Mouse (Mus musculus) adrenal gland, postnatal 14 days (tissue): ENCODE measurements around the gene Ror2. TPM values are rescaled to one million over a fixed set of nuclear protein-coding genes. Genes with fewer than 3 reads are reported as not detected.
A peak's percentile ranks its signal among the peaks of the same experiment; 100 is the strongest.

ENCODE experiments used
- DNase-seq: peaks from one replicate; pipeline ENCODE4 v3.0.0; 2021; ENCODE audit warnings: mixed read lengths
- total RNA-seq: library from RNA; stranded (reverse); gene quantifications from 2 replicates; pipeline ENCODE4 v1.2.3, GENCODE M21; 2021

Ror2 gene
- total RNA-seq, 1 experiment from 2014 or later: 6.7 TPM

DNA sequence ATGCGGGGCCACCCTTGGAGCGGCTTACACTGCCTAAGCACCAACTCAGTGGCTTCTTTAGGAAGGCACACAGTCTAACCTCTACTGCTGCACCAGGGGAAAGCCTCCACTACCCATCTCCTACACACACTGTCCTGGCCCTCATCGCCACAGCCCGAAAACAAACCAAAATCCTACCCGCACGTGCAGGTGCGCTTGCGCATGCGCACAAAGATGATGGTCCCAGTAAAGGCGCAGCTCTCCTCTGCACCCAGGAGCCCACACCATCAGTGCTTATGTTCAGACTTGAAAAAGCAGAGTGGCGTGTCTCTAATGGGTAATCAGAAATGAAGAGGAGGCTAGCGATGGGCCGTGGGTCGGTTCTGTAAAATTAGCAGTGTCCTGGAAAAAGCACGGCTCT lies 91.6 kb downstream of the Ror2 start:
- no peak for DNase-seq

DNA sequence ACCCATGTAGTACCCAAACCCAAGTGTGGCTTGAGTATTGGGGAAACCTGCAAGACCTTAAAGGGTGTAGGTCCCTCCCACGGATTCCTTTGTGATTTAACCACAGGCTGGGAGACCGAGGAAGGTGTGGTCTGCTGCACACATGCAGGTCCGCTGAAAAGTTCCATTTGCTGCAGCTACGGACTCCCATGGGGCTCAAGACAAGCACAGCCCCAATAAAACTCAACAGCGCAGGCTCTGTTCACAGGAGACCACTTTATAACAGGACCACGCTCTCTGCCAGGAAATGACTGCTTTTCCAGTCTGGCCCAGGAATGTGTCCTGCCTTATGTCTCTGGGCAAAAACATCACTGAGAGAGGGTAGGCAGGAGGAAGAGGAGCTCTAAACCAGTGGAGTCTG lies 92.2 kb downstream of the Ror2 start:
- no peak for DNase-seq

DNA sequence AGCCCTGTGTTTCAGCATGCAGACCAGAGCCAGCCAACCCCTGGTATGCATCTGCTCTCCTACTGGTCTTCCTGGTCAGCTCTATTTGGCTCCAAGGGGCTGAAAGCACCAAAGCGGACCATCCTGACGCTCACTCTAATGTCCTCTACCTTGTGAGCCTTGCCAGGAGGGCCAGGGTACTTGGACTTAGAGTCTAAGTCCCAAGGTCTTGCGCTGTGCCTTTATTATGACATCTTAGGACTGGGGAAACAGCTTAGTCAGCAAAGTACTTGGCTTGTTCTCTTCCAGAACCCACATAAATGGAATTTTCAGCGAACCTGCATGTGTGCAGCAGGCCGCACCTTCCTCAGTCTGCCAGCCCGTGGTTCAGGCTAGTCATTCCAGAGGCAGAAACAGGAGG lies 93.6 kb downstream of the Ror2 start:
- DNase-seq: no peak

DNA sequence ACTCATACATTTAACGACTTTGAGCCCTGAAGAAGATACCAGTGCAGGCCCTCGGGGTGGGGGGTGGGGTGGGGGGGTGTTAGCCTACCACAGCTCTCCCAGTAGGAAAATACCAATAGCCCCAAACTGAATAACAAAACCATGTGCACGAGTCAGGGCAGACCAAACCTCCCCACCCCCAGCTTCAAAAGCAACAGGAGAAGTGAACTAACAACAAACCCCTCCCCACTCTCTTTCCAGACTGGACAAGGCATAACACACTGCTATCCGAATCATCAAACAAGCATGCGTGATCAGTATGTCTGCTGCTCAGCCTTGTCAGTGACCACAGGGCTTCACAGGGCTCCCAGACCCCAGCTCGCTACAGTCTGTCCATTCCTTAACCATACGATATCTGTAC lies 94.3 kb downstream of the Ror2 start:
- DNase-seq: no peak

DNA sequence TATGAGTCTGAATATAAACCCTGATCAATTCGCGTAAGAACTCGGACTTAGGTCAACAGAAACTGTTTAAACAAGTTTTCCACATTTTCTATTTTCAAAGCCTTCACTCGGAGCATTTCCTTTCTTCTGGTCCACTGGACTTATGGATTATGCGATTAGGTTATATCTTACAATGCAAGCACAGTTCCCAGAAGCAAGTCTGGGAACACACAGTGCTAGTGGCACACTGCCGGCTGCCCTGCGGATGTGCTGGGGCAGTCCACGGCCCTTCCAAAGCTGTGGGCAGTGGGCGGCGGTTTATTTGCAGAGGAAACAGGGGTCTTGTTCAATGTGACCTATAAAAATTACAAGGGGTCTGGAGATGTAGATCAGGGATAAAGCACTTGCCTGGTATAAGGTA lies 97.0 kb downstream of the Ror2 start:
- DNase-seq: no peak

DNA sequence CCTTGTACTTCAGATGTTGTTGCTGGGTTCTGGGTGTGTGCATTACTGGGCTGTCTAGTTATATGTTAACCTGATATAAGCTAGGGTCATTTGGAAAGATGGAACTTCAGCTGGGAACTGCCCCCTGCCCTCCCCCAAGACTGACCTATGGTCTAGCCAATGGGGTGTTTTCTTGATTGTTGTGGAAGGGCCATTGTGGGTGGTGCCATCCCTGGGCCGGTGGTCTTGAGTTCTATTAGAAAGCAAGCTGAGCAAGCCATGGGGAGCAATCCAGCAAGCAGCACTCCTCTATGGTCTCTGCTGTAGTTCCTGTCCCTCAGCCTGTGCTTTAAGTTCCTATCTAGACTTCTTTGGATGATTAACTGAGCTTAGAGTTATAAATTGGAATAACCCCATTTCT lies 101.1 kb downstream of the Ror2 start:
- DNase-seq: no peak

DNA sequence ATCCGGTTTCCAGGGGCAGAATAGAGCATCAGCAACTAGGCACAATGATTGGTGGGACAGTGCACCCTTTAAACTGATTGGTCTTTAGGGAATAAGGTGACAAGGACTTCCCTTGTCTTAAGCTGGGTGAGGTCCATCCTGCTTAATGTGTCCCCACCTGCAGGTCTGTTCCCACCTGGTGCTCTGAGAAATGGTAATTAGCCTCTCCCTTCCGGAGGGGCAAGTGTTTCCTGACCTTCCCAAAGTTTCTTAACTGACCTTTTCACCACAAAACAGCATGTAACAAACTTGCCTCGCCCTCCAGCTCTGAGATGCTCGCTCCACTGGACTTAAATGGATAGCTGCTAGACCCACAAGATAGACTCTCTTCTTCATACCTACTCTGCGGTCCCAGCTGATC lies 101.8 kb downstream of the Ror2 start:
- no peak for DNase-seq

DNA sequence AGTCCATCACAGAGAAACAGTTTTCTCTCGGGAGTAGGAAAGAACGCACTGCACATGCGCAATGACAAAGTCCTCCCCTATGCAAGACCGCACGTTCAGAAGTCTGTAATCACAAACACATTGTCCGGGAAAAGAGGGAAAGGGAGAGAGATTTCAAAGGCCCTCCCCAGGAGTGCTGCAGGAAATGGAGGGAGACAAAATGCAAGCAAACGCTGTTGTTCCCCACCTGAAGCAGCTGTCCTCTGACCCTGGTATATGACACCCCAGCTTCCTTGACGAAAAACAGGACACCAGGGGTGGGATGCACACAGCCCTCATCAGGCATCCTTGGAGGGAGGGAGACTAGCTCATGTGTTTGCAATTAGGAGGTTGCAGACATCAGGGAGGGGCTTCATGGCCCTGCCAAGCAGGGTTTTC lies 102.8 kb downstream of the Ror2 start:
- no peak for DNase-seq

DNA sequence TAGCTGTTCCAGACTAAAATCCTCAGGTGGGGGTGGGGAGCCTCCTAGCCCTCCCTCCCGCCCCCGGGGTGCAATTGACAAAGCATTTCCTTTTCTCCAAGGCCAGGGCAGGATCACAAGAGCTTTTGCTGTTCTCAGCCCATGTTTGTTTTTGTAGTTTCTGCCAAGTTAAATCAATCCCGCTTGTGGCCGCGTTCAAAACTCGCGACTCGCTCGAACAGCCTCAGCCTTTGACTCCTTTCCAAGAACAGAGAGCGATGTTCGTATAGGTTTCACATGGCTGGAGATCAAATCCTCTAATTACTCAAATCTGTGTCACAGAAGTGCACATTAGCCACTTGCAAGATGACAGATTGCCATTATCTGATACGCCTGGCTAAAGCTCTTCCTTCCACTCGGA lies 107.3 kb downstream of the Ror2 start:
- peak; percentile 46 for DNase-seq

DNA sequence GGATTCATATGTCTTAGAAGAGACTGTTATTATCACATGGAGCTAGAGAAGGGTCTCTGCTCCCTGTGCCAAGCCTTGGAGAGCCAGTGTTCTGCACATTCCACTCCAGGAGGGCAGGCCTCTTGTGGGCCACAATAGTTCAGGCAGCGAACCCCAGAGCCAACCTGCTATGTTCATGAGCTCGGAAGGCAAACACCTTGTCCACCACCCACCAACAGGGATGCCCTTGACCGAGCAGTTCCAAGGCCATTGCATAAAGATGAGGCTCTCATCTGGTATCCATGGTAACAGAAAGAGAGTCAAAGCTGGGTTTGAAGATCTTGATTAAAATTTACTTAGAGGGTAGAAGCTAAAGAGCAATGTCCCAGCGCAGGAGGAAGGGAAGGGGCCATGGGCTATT lies 107.8 kb downstream of the Ror2 start:
- DNase-seq: no peak

DNA sequence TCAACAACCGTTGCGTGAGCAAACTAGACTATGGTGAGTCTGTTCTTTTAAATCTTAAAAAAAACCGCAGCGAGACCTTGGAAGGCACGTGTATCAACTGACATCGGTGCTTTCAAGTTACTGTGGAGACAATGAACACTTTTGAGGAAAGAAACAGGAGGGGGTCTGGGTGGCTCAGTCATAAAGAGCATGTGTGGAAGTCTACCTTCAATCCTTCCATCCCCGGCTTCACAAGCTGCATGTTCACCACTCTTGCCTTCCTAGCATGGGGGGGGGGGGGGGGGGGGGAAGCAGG lies 108.6 kb downstream of the Ror2 start:
- DNase-seq: no peak

DNA sequence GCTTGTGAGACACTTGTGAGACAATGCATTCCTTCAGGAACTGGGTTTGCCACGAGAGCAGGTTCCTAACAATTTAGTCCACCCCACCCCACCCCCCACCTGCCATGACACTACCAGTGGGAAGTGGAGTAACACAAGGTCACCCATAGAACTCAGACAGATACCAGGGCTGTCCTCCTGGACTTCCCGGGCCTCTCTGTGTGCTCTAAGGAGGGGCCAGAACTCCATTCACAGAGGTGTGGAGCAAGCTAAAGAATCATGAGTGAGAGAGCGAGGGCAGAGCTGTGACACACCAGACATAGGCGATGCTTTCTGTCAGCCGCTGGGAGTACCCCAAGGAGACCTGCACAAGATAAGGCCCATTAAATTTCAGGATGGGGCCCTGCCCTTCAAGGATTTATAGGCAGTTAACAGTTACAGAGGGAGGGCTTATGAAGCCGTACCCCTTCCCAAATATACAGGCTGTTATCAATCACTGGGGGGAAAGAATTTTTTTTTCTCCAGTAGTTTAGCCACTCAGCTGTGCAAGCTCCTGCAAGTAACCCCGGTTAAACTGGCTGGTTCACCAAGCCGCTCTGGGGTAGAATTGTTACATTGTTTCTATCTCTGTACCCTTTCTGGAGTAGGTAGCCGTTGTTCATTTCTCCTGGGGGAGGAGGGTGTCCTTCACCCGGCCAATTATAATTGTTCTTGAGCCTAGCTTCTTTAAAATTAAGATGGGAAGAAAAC lies 109.1 kb downstream of the Ror2 start:
- no peak for DNase-seq

DNA sequence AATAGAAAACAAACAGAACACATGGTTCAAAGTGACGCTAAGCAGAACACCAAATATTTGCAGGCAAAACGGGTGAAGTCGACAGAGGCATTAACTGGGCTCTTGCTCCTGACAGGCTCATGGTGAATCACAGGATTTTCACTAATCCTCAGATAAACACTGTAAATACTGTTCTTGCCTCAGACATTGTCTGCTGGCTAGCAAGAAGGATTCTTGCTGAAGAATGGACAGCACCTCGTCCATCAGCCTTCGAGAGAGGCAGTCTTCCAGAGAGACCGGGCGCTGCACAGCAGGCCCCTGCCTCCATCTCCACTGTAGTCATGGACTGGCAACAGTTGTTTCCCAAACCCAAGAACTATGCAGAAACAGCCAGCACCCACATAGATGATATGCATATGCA lies 110.9 kb downstream of the Ror2 start:
- DNase-seq: no peak

DNA sequence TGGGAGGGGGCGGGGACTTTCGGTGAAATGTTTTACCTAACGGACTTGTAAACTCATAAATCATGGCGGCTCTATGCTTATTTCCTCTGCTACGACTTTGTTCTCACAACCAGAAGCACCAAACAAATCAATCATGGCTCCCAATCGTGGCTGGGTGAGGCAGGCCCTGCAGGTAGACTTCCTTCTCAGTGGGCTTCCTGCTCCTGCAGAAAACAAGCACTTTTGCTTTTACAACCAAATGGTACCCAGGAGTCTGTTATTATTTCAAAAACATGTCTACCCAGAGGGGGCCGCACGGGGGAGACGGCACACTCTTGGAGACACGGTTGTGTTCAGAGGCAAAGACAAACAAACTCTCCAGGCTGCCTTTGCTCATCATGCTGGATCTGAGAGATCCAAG lies 122.3 kb downstream of the Ror2 start:
- DNase-seq: no peak

DNA sequence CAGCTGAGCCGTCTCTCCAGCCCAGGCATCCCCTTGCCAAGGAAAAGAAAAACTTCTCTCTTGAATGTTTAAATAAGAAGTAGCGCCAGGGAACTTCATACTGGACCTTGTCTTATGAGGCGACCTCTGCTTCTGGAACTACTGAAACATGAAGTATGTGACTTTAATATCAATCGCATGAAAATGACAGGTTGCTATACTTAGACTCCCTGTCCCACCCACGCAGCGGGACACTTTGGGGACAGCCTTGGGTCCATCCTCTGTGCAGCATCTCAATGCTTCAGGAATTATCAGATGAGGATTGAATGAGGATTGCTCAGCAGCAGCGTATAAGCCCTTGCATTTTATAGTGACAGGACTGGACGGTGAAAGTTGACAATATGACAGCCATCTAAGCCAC lies 122.9 kb downstream of the Ror2 start:
- DNase-seq: no peak

DNA sequence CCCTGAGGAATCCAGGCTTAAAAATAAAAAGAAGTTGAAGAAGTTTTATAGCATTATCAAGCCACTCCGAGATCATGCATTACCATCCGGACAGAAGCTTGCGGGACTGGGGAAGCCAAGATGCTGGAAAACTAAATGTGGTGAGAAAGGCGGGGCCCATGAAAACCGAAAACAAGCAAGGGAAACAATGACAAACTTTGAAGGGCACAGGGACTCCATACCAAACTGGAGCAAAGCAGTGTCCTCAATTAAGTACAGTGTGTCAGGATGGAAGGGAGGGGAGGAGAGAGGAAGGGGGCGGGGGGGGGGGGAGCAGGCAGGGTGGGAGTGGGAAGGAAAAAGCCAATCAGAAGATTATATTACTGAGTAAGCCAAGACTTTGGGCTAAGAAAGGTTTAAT lies 126.4 kb downstream of the Ror2 start:
- DNase-seq: no peak

DNA sequence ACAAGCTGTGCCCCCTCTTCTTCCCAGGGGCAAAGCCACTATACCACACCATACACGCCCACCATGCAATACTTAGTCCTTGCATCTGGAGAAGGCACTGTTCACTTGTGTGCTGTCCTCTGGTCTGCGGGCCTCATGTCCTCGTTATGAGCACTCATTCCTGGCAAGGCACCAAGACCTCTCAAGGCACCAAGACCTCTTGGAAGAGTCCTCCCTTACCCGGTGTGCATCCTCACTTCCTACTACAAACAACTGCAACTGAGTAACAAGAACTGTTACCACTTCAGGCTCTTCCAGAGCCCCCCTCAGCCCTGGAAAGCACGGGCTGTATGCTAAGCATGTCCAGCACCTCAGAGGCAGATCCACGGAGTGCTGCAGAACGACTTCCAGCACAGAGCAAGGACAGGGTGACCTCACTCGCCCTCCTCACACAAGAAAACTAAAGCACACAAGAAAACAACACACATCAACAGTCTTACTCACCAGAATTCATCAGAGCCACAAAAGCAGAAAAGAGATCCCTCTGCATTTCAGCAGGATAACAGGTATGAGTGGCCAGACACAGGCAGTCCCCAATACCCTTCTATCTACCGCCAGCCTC lies 127.4 kb downstream of the Ror2 start:
- peak; percentile 58 for DNase-seq

DNA sequence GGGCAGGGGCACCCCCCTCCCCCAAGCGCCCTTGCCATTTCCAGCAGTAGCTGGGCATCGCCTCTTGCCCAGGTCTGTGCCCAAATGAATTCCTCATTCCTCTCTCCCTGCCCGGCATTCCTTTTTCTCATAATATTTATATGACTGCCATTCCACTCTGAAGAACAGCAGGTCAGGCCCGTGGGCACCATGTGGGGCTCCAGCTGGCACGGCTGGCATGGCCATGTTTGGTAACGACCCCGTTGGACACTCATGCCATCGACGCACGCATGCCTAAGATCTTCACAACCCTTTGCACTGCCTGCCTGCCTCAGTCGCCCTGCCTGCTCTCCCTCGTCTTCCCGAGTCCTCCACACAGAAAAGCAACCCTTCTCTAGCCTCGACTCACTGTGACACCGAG lies 129.0 kb downstream of the Ror2 start:
- no peak for DNase-seq

DNA sequence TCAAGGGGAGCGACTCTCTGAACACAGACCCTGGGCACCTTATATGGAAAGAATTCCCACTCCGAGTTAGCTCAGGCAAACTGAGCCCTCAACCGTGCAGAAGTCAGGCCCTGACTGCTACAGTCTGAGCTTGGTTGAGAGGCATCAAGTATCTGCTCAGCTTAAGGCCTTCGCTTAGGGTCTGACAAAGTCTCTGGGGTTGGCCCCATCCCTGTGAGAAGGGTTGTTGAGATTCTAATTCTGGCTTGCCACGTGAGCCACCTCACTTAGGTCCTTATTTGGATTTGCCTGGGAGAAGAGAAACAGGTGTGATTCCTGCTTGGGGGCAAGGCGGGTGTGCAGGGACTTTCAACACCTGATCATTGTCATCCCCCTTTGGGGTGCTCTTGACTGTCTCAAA lies 129.6 kb downstream of the Ror2 start:
- no peak for DNase-seq

DNA sequence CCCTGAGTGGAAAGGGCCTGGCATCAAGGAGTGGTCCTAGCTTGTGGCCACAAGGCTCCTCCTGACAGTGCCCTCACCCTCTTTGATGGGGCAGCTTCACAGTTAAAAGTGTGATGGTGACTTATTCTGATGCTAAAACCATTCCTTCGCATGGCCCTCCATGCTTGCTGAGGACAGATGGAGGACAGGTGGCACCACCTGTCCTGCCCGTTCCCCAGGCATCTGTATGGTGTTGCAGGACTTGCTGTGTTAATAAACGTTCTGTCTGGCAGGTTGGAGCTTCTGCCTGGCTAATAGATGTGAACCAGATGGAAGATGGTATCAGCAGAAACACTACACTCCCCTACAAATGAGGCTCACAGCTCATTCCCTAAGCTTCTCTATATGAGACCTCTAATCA lies 140.4 kb downstream of the Ror2 start:
- DNase-seq: no peak

DNA sequence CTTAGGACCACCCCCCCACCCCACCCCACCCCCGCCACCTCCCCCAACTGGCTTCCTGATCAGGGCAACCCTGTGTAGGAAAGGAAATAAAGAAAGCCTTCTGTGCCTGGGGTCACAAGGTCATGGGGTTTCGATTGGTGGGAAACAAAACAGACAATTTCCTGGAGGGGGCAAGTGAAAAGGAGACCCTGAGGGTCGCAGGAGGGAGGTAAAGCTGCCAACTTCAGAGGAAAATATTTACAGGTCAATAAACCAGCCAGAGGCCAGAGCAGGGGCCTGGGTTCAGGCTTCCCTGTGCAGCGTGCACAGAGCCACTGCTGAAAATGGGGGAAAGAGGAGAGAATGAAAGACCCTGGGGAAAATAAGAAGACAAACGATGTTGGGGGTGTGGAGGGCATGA lies 142.8 kb downstream of the Ror2 start:
- DNase-seq: no peak

DNA sequence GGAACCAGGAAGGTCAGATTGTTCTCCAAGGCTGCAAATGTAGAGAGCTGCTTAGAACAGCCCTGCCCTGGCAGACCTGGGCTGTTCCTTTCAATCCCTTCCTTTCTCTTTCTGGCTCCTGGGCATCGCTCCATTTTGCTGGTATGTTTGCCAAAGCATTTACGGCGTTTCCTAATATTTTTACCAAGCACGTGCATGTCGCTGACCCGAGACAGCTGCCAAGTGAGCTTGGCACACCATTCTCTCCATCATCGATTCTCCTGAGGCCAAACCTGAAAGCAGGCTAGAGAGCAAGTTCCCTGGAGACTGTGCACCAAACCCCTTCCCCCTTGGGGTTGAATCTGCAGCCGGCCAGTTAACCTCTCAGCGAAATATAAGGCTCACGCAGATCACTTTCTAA lies 143.7 kb downstream of the Ror2 start:
- peak; percentile 67 for DNase-seq

DNA sequence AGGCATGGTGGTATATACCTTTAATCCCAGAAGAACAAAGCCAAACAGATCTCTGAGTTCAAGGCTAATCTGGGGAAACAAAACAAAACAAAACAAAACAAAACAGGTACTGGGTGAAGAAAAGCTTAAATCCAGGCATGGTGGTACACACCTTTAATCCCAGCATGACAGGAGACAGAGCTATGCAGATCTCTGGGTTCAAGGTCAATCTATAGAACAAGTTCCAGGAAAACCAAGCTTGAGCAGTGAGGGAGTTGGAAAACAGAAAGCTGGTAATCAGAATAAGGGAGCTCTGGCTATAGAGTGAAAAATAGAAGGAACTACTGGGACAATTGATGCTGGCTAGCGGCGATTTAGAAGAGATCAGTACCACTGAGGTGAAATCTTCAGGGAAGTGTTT lies 145.6 kb downstream of the Ror2 start:
- no peak for DNase-seq

DNA sequence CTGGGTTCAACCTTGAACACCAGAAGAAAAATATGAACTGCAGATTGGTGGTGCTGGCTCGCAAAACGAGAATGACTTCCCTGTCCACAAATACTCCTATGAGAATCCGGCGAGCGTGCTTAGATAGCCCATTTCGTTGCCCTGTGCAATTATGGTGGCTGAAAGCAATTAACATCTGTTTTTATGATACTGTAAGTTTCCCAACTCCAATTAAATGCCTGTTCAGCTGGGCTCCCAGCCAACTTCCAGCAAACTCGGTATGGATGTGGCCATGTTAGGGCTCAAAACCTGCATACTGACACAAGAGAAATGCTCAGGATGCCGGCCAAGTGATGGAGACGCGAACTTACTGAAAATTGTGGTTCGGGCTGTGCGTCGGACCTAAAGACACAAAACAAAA lies 155.4 kb downstream of the Ror2 start:
- DNase-seq: no peak

DNA sequence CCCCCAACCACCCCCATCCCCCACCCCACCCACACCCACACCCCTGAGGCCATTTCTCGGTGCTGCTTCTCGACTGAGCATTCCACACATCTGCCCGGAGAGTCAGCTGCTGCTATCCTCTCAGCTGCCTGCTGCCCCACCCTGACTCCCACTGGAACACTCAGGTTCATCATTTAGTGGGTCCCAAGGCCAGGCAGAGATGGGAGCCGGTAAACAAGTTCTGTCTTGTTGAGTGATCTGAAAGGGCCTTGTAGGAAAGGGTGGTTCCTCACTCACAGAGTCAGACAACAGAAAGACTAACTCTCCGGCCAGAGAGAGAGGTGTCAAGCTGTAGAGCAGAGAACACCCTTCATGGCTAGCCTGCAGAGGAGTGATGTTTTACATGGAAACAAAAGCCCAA lies 155.9 kb downstream of the Ror2 start:
- DNase-seq: no peak
